Mouse (Mus musculus): ENCODE data around the gene Bag5.

GRCm38 (mm10) chr12:111759176-111760061 lies 46.4 kb upstream of the Bag5 start:
- TF ChIP-seq CTCF (IDR thresholded peaks at IDR 0.05; ENCODE audit: control insufficient read depth, insufficient read depth, low read length) (no peak), POLR2A (IDR thresholded peaks at IDR 0.05; ENCODE audit: borderline replicate concordance, control insufficient read depth, low read depth, low read length) (no peak)
